Mouse (Mus musculus) liver, embryonic 14.5 days (tissue): ENCODE results near the gene Osbpl11.

Experiments used
- CTCF ChIP-seq: IDR thresholded peaks from 2 replicates; pipeline ENCODE4 v1.5.1; 2016; ENCODE audit warnings: antibody characterized with exemption, low read depth, control low read depth
- EP300 ChIP-seq: IDR thresholded peaks from 2 replicates; pipeline ENCODE4 v1.6.1; 2016; ENCODE audit warnings: antibody characterized with exemption, low read depth

DNA sequence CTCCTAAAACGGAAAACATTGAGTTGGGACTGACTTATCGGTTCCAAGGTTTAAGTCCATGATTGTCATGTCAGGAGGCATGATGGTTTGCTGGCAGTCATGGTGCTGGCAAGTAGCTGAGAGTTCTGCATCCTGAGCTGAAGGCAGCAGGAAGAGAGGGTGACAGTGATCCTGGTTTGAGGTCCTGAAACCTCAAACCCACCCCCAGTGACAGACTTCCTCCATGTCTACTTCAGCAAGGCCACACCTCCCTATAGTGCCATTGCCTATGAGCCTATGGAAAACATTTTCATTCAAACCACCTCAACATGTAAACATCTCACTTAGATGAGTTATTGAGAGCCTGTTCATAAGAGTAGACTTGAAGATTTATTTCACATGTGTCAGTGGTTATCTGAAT lies 54.4 kb downstream of the Osbpl11 start:
- TF ChIP-seq CTCF (no peak), EP300 (no peak)
